Mouse (Mus musculus): ENCODE measurements around the gene Cfap74. TPM values are rescaled to one million over a fixed set of nuclear protein-coding genes. Genes with fewer than 3 reads are reported as not detected.

The Cfap74 gene
- total RNA-seq (2022): under 1 TPM; 0.22 to 0.47 (median 0.39) TPM

DNA sequence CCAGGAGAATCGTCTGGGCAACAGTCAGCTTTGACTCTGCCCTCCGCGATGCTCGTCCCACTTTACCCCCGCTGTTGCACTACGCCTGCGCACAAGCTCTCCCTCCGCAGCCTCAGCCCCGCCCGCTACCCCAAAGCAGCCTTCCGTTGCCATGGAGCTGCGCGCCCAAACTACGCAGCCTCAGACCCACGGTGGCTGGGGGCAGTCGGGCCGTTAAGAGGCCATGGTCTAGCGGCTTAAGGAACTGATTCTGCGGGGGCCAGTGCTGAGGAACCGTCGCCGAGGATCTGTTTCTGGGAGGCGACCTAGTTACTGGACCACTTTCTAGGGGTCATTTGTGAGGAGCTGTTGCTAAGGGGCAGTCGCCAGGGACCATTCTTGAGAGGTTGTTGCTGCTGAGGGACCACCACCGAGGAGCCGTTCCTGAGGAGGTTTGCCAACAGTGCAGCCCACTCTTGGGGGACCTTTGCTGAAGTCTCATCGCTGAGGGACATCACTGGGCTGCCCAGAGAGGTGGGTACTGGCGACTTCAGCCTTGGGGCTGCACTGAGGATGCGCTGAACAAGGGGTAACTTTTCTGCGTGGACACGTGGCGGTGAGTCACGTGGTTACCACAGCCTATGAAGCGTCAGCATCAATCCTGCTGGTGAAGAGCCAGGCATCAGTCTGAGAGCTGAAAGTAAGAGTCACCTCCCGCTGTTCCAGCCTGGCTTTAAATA is at the start of gene Cfap74:
Cfap74 (plus strand) TSS at position 133 of the 719 bp plus-strand sequence.
- peak; percentile 41 to 69 for DNase-seq (ENCODE audit: low spot score in 2 of 2)

DNA sequence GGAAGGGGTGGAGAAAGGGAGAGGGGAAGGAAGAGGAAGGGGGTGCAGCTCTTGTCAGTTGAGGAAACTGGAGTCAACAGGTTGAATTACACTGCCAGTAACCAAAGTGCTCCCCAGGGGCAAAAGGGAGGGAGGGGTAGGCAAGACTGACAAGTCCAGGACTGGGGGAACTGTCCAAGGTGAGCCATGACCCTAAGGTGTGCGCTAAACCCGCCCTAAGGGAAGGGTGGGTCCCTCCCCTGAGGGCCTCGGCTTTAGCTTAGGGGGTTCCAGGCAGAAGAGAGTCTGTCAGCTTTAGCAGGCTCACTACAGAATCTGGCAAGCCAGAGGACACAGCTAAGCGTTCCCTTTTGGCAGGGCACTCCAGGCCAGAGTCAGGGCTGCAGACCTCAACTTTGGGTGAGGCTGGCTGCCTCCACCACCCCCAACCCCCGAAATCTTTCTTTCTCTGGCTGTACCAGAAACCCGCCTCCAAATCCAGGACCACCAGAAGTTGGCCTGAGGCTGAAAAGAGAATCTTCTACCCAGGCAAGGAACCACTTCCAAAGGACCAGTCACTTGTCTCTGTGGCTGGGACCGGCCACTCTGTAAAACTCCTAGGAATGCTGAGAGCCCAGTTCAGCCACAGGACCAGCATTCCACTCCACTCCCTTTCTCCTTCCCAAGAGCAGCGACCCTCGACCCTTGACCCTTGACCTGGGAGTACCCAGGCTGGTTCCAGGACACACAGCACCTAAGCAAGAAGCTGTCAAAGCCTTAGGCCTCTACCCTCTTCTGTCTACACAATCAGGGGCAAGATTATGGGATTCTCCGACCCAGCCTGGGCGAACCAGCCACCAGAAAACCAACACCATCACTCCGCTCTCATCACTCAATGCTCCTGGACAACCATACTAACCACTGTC is 49.2 kb upstream of the Cfap74 start:
- DNase-seq (ENCODE audit: low spot score in 2 of 2): no peak

DNA sequence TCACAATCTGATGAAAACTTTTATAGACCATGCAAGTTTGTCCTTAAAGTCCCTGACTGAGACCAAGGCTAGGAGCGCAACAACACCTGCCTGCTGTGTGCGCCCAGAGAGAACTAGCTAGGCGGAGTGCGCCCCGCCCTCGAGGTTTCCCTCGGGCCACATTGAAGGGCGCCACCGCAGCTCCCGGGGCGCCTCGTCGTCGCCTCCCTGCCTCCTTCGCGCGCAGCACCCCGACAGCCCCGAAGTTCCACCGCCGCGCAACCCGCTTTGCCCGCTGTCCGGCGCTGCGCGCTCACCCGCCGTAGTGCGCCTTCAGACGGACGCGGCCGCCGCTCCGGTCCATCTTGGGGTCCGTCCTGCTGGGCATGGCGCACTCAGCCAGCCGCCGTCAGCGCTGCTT is 48.1 kb upstream of the Cfap74 start:
- DNase-seq (ENCODE audit: low spot score in 2 of 2): no peak

DNA sequence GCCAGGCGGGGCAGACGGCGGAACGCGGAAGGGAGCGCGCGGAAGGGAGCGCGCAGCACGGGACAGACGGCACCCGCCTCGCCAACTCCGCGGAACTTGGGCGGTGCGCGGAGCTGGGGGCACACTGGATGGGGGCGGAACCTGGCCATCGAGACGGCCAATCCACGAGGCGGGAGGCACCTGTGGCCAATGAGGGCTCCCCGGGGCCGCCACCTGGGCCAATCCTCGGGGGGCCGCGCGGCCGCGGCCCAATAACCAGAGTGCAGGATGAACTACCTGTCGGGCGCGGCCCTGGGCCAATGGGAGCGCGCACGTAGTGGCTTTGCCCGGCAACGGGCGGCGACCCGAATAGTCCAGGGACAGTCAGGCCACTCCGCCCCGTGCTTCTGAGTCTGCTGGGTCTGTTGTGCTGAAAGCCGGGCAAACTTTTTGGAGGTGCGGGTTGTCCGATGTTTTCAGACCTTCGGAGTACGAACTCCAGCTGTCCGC is 47.6 kb upstream of the Cfap74 start, which contains the start of gene Prkcz:
Prkcz (minus strand) TSS at position 59 of the 489 bp plus-strand sequence.
- DNase-seq (ENCODE audit: low spot score in 2 of 2): peak; percentile 45 to 68

DNA sequence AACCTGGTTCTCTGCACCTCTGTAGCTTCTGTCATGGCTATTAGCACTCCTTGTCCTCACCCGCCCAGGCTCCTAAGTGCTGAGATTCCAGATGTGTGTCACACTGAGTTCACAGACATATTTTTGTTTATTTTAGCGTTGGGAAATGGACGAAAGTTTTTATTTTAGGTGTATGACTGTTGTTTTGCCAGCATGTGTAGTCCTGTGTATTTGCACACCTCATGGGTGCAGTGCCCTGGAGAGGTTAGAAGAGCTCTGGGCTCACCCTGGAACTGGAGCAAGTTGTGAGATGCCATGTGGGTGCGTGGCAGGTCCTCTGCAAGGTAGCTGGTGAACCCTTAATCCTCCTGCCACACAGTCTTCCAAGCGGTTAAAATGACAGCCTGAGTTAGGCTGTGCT is 46.5 kb upstream of the Cfap74 start:
- no peak for DNase-seq (ENCODE audit: low spot score in 2 of 2)

DNA sequence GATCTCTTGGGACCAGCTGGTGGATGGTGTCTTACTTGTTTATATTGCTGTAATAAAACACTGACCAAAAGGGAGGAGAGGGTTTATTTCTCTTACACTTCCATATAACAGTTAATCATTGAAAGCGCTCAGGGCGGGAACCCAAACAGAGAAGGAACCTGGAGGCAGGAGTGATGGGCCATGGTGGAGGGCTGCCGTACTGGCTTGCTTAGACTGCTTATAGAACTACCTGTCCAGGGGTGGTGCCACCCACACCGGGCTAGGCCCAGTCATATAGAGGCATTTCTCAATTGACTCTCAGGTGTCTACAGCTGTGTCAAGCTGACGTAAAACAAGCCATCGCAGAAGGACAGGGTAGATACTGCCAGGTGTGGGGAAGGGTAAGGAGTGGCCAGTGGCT is 42.2 kb upstream of the Cfap74 start:
- DNase-seq (ENCODE audit: low spot score in 2 of 2): no peak

DNA sequence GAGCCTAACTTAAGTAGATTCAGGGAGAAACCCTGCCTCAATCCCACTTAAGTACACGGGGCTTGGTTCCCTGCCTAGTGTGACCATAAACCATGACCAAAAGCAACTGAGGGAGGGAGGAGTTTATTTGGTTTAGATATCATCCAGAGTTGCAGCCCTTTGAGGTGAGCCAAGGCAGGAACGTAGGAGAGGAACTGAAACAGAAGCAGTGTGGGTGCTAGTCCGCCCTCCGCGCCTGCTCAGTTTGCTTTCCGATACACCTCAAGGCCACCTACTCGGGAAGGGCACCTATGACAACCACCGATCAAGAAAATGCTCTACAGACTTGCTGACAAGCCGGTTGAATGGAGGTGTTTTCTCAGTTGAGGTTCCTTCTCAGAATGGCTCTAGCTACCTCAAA is 41.3 kb upstream of the Cfap74 start:
- DNase-seq (ENCODE audit: low spot score in 2 of 2): no peak

DNA sequence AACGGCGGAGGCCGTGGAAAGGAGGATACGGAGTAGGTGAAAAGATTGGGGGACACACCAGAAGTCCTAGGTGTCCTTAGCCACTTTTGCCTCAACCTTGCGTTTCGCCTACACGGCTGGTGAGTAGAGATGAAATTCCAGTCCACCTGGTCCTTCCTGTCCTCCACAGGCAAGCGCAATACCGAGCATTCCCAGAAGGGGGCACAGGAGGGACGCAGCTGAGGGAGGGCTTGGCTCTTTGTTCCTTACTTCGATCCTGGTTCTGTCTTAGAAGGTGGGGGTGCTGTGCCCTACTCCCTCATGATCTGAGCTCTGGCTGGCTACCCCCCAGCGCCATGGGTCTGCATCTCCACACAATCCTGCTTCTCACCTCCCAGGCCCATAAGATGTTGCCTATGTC is 40.3 kb upstream of the Cfap74 start:
- peak; percentile 50 to 54 for DNase-seq (ENCODE audit: low spot score in 2 of 2)

DNA sequence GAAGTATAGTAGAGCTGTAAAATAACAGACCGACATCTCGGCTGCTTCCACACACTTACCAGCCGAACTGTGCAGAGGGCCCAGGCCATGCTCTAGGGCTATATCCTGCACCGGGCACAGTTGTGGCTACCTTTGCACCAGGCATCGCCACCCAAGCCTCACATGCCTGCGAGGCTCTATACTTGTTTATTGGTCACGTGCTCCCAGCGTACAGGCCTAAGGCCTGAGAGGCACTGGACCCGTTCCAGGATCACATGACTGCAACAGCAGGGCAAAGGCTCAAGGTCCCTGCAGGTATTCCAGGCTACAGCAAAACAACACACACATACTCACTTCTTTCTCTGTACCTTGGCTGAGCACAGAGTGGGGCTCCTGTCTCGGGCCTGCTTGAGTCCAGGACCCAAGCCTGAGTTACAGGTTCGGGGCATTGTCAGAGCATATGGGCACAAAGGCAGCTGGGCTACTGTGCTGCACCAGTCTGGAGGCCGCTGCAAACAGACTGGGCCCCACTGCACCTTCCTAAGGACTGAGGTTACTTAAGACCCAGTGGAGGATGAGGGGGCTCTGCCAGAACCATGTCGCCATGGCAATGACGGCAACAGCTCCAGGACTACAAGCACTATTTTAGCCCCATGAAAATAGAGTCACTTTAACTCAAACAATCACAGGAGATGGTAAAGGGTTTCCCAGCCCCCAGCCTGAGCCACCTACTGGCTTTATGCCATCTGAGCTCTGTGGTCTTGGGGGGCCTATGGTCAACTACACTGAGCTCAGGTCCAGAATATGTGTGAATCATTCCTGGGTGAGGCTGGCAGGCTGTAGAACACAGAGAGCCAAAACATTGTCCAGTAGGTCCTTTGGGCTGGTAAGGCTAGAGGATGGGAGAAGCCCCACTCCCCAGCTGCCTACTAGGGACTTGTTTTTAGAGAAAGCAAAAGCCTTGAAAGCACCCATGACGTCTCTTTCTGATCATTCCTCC is 38.0 kb upstream of the Cfap74 start:
- no peak for DNase-seq (ENCODE audit: low spot score in 2 of 2)

DNA sequence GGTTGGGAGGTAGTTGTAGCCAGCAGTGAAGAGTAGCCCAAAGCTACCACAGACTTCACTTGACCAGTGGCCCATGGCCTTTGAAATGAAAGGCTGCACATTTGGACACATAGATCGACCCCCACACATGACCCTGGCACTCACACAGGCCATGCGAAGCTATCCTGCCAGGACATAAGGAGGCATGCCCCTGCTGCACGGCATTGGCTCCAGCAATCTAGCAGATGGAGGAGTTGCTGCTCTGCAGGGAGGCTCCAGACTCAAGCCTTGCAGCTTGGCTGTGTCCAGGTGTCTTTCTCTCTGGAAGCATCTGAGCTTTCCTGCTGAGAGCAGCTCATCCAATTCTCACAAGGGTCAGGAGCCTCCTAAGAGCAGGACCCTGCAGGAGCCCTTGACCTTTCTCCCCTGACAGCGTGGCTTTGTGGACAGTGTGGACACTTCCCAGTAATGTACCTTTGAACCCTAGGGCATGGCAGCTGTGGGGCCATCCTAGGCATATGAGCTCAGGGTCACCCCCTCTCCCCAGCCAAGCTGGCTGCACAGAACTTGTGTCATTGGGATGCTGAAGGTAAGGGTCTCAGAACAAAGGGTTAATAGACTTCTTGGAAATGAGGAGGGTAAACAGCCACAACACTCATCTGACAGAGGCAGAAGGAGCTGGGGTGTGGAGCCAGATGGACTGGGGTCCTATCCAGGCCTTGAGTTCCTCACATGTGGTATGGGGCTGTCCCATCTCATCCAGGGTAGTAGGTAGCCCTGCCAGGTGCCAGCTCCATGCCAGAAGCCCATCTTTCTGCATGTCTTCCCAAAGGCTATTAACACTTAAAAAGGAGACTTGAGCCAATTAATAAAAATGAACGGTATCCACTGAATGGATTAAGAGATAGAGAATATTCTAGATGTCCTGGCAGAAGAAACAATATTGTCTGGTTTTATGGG is 36.9 kb upstream of the Cfap74 start:
- DNase-seq (ENCODE audit: low spot score in 2 of 2): no peak

DNA sequence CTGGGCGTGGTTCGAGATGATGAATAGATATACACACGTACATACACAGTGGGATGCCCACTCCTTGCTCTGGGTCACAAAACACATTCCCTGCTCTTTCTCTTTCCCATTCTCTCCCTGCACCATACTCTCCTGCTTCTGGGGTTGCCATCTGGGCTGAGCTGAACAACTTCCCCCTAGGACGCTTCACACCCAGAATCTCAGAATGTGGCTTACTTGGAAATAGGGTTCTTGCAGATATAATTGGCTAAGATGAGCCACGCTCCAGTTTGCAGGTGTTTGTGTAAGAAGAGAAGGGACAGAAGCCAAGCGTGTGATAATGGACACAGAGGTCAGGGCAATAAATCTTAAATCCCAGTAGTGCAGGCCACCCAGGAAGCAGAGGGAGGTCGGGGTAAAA is 27.0 kb upstream of the Cfap74 start:
- DNase-seq (ENCODE audit: low spot score in 2 of 2): no peak

DNA sequence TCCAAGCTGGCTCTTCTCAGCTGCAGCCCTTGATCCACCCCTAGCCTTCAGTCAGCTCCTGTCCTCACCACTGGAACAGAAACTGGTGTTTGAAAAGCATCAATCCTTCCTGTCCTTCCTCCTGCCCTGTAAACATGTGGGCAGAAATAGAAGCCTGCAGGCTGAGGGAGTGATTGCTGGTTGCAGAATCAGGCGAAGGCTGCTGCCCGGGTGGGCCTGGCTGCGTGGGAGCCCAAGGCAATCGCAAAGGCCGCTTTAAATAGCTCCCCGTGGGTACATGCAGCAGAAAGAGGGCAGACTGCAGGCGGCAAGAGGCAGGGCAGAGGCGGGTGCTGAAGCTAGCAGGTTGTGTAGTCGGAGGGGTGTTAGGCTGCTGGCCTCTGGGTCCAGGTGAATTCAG is 26.2 kb upstream of the Cfap74 start:
- DNase-seq (ENCODE audit: low spot score in 2 of 2): no peak

DNA sequence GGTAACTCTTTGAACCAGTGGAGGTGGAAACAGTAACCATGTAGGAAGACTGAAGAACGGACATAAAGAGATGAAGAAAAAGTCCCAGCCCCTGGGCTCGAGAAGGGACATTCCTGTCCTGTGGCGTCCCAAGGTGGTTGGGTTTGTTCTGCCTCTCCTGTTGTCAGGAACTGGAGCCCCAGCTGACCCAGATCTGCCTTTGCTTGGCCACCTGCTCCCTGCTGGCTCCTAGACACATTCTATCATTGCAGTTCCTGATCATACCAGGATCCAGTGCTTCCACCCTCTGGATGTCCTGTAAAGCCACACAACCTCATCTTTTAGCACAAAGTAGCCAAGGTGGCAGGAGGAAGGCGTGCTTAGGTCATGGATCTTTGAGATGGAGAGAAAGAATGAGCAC is 25.7 kb upstream of the Cfap74 start:
- DNase-seq (ENCODE audit: low spot score in 2 of 2): no peak

DNA sequence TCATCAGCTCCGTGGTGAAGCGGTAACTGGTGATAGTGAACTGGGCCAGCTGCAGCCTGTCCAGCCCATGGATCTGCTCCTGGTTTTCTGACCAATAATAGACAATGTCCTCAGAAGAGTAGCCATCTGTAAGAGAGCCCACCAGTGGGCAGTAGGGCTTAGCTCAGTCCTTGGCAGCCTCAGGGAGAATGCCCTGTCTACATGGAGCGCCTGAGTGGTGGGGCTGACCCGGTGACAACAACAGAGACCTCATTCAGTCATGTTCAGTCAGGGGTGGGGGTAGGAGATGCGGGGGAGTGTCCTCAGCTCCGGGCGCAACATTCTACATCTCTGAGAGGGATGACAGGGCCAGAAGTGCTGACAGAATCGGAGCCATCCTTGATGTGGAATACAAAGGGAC is 21.8 kb upstream of the Cfap74 start:
- no peak for DNase-seq (ENCODE audit: low spot score in 2 of 2)

DNA sequence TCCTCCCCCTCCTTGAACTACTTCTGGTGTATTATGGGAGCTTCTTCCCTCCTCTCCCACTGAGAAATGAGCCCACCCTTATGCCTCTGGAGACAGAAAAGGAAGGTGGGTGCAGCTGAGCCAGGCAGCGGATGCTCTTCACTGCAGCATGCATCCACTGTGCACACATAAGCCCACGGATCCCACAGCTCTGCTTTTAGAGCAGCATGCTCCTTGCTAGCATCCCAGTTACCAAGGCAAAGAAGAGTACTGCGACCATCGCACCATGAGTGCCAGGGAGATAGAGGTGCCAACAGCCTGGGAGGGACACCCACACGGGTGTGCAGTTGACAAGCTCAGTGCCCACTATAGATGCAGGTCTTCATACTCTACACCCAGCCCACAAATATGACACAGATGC is 13.5 kb upstream of the Cfap74 start:
- DNase-seq (ENCODE audit: low spot score in 2 of 2): no peak

DNA sequence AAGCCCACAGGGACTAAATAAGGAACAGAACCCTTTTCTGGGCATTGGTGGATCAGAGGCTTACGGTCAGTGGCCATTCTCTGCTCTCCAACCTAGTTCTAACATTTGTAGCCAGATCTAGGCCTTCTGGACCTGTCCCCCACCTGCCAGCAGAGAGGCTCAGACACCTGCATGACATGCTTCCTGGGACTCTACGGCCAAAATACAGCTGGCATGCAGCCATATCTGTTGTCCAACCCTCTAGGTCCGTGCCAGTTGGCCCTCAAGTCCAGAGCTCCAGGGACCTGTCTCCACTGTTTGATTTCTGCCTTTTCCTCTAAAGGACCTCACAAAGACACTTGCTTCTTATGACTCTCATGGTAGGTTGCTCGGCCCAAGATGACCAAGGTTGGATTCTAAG is 12.2 kb upstream of the Cfap74 start:
- DNase-seq (ENCODE audit: low spot score in 2 of 2): no peak

DNA sequence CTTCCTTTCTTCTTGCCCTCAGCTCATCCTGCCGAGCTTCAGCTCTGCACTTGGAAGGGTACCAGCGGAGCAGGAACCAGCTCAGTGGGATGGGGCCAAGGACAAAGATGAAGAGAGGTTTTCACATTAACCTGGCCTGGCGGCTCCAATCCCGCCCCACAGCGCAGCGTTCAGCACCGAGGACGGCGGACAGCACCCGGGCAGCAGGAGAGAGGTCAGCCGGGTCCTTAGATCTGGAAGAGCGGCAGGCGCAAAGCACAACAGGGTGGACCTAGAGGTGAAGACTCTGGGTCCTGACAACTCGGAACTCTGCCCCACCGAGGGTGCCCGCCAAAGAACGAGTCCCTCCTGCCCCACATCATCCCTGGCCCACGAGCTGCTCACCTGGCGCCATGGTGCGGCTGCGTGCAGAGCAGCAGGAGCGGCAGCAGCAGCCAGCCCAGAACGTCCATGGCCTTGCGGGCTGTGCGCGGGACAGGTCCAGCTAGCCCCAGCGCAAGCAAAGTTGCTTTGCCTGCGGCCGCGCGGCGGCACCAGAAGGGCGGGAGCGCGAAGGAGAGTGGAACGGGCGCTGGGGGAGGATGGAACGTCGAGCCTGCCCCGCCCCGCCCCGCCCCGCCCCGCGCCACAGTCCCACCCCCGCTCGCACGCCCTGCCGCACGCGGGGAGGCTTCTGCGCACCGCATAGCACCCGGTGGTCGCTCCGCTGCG is 11.3 kb upstream of the Cfap74 start, which contains the start of gene Gabrd:
Gabrd (minus strand) TSS at position 602 of the 711 bp plus-strand sequence.
- DNase-seq (ENCODE audit: low spot score in 2 of 2): peak in 1 of 2 experiments; percentile 24

DNA sequence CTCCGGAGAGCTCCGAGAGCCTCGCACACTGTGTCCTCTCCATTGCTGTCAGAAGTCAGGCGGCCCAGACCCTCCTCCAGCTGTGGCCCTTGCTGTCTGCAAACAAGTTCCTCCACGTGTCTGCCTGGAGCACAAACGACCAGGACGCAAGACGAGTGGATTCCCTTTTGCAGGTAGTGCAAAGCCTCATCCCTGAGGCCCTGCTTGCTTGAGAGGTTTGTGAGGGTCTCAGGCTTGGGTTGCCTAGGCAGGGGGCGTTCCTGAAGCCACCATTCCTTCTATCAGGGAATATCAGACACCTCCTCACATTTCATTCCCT is 10.8 kb upstream of the Cfap74 start:
- DNase-seq (ENCODE audit: low spot score in 2 of 2): no peak

DNA sequence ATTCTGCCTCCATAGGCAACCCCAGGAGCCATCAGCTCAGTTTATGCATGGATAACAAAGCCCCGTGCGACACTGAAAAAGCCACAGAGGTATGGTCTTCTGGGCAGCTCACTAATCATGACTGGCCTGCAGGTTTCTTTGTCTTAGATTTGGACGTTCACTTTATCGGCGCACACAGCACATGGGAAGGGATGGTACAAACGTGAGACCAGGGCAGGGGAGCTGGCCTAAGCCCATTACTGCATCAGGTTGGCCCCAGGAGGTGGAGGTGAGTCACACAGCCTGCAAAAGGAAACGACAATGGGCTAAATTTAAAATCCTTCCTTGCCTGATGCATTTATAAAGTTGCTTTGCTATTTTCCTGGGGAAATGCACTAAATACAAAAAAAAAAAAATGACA is 7.9 kb upstream of the Cfap74 start:
- DNase-seq (ENCODE audit: low spot score in 2 of 2): no peak

DNA sequence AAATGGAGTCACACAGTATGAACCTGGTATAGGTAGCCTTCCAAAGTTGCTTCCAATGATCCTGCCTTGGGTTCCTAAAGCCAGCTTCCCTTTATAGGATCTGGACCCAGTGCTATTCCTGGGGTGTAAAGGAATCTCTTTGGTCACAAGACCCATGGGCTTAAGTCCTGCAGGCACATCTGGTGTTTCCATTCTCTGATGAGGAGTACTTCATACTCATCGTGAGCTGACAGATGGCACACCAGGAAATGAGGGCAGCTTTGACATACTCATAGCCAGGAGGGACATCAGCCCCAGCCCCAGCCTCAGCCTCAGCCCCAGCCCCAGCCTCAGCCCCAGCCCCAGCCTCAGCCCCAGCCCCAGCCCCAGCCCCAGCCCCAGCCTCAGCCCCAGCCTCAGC is 6.5 kb upstream of the Cfap74 start:
- DNase-seq (ENCODE audit: low spot score in 2 of 2): no peak
